Mouse (Mus musculus): ENCODE measurements around the gene Lrguk. TPM values are rescaled to one million over a fixed set of nuclear protein-coding genes. Genes with fewer than 3 reads are reported as not detected.
A peak's percentile ranks its signal among the peaks of the same experiment; 100 is the strongest.

Lrguk gene
- polyA plus RNA-seq, 1 experiment from 2014 or later = 0.91 TPM

GRCm38 (mm10) chr6:34013469-34013868, 15.8 kb upstream of the Lrguk start:
- 78% methylated on average over 6 of the region's 6 CpGs for WGBS

GRCm38 (mm10) chr6:34029746-34030027, 439 bp downstream of the Lrguk start:
- ATAC-seq (ENCODE audit: low FRiP score, low TSS enrichment) = peak; percentile 80
- Histone ChIP-seq H3K4me2 (replicated peaks; ENCODE audit: low read depth, low read length) (peak overlapping the region; percentile 93), H3K9ac (replicated peaks; ENCODE audit: low read length) (peak overlapping the region; percentile 75), H3K9me3 (ENCODE audit: low read length) (no peaks in the 10 kb centered on the region), H3K27me3 (ENCODE audit: insufficient read depth, low read length) (no peaks in the 10 kb centered on the region), H3K36me3 (ENCODE audit: insufficient read depth, low read length) (no peaks in the 10 kb centered on the region), H3K27ac (ENCODE audit: low read length) (no peak overlapping the region), H3K4me1 (ENCODE audit: insufficient read depth, low read length) (peaks cover 8% of the 10 kb centered on the region; the same call in 1 of the 2 replicates), H3K4me3 (ENCODE audit: low read length) (peak overlapping the region; percentile 67)
- WGBS = 0% methylated on average over 4 of the region's 4 CpGs

More at GRCm38 (mm10) chr6:34013469-34013868, 15.8 kb upstream of the Lrguk start:
- no peak overlapping the region for H3K4me3 ChIP-seq (ENCODE audit: low read length)
- H3K4me1 ChIP-seq (ENCODE audit: insufficient read depth, low read length) = no peaks in the 10 kb centered on the region
- H3K27ac ChIP-seq (ENCODE audit: low read length) = no peak overlapping the region
- H3K4me2 ChIP-seq (replicated peaks; ENCODE audit: low read depth, low read length) = no peak overlapping the region
- H3K27me3 ChIP-seq (ENCODE audit: insufficient read depth, low read length) = no peaks in the 10 kb centered on the region
- H3K9ac ChIP-seq (replicated peaks; ENCODE audit: low read length) = no peak overlapping the region
- no peak for ATAC-seq (ENCODE audit: low FRiP score, low TSS enrichment)
- H3K36me3 ChIP-seq (ENCODE audit: insufficient read depth, low read length) = no peaks in the 10 kb centered on the region
- peaks cover 3% of the 10 kb centered on the region; the same call in 1 of the 2 replicates for H3K9me3 ChIP-seq (ENCODE audit: low read length)

- H3K27ac ChIP-seq (ENCODE audit: low read length) = no peak overlapping the region
- no peak overlapping the region for H3K4me3 ChIP-seq (ENCODE audit: low read length)
- H3K9ac ChIP-seq (replicated peaks; ENCODE audit: low read length) = no peak overlapping the region
- no peak overlapping the region for H3K4me2 ChIP-seq (replicated peaks; ENCODE audit: low read depth, low read length)
- H3K4me1 ChIP-seq (ENCODE audit: insufficient read depth, low read length) = peaks cover 3% of the 10 kb centered on the region; the same call in 1 of the 2 replicates
- no peaks in the 10 kb centered on the region for H3K9me3 ChIP-seq (ENCODE audit: low read length)
- no peak for ATAC-seq (ENCODE audit: low FRiP score, low TSS enrichment)
- 37% methylated on average over 3 of the region's 3 CpGs for WGBS
- no peaks in the 10 kb centered on the region for H3K36me3 ChIP-seq (ENCODE audit: insufficient read depth, low read length)
- no peaks in the 10 kb centered on the region for H3K27me3 ChIP-seq (ENCODE audit: insufficient read depth, low read length)
Measured at GRCm38 (mm10) chr6:34034096-34034495, 4.8 kb downstream of the Lrguk start.

GRCm38 (mm10) chr6:34034577-34035461, 5.6 kb downstream of the Lrguk start:
- Histone ChIP-seq H3K4me2 (replicated peaks; ENCODE audit: low read depth, low read length) (no peak overlapping the region), H3K36me3 (ENCODE audit: insufficient read depth, low read length) (no peaks in the 10 kb centered on the region), H3K4me1 (ENCODE audit: insufficient read depth, low read length) (peaks cover 2% of the 10 kb centered on the region; the same call in 1 of the 2 replicates), H3K4me3 (ENCODE audit: low read length) (no peak overlapping the region), H3K9ac (replicated peaks; ENCODE audit: low read length) (no peak overlapping the region), H3K9me3 (ENCODE audit: low read length) (no peaks in the 10 kb centered on the region), H3K27me3 (ENCODE audit: insufficient read depth, low read length) (no peaks in the 10 kb centered on the region), H3K27ac (ENCODE audit: low read length) (no peak overlapping the region)
- 31% methylated on average over 15 of the region's 15 CpGs for WGBS
- ATAC-seq (ENCODE audit: low FRiP score, low TSS enrichment) = peak; percentile 81

GRCm38 (mm10) chr6:34040624-34041235, 11.5 kb downstream of the Lrguk start:
- Histone ChIP-seq H3K27me3 (ENCODE audit: insufficient read depth, low read length) (no peaks in the 10 kb centered on the region), H3K4me1 (ENCODE audit: insufficient read depth, low read length) (peaks cover 11% of the 10 kb centered on the region; the same call in 1 of the 2 replicates), H3K9me3 (ENCODE audit: low read length) (no peaks in the 10 kb centered on the region), H3K9ac (replicated peaks; ENCODE audit: low read length) (no peak overlapping the region), H3K4me3 (ENCODE audit: low read length) (no peak overlapping the region), H3K4me2 (replicated peaks; ENCODE audit: low read depth, low read length) (peak overlapping the region; percentile 0; the same call in 1 of the 2 replicates), H3K27ac (ENCODE audit: low read length) (no peak overlapping the region), H3K36me3 (ENCODE audit: insufficient read depth, low read length) (no peaks in the 10 kb centered on the region)
- 0 out of 2 replicates have a peak, but pooled peaks have one; percentile 14 for ATAC-seq (ENCODE audit: low FRiP score, low TSS enrichment)
- 37% methylated on average over 12 of the region's 12 CpGs for WGBS

GRCm38 (mm10) chr6:34041589-34042280, 12.5 kb downstream of the Lrguk start:
- WGBS = 85% methylated on average over 11 of the region's 11 CpGs
- Histone ChIP-seq H3K27me3 (ENCODE audit: insufficient read depth, low read length) (no peaks in the 10 kb centered on the region), H3K9ac (replicated peaks; ENCODE audit: low read length) (no peak overlapping the region), H3K4me3 (ENCODE audit: low read length) (no peak overlapping the region), H3K9me3 (ENCODE audit: low read length) (no peaks in the 10 kb centered on the region), H3K27ac (ENCODE audit: low read length) (no peak overlapping the region), H3K4me2 (replicated peaks; ENCODE audit: low read depth, low read length) (no peak overlapping the region), H3K36me3 (ENCODE audit: insufficient read depth, low read length) (no peaks in the 10 kb centered on the region), H3K4me1 (ENCODE audit: insufficient read depth, low read length) (peaks cover 11% of the 10 kb centered on the region; the same call in 1 of the 2 replicates)
- ATAC-seq (ENCODE audit: low FRiP score, low TSS enrichment) = peak; percentile 31; the same call in 1 of the 2 replicates

- H3K4me2 ChIP-seq (replicated peaks; ENCODE audit: low read depth, low read length) = no peak overlapping the region
- peak; percentile 73 for ATAC-seq (ENCODE audit: low FRiP score, low TSS enrichment)
- peak overlapping the region; percentile 26; the same call in 1 of the 2 replicates for H3K27ac ChIP-seq (ENCODE audit: low read length)
- no peaks in the 10 kb centered on the region for H3K9me3 ChIP-seq (ENCODE audit: low read length)
- H3K4me1 ChIP-seq (ENCODE audit: insufficient read depth, low read length) = peaks cover 11% of the 10 kb centered on the region; the same call in 1 of the 2 replicates
- H3K9ac ChIP-seq (replicated peaks; ENCODE audit: low read length) = no peak overlapping the region
- 62% methylated on average over 12 of the region's 12 CpGs for WGBS
- H3K4me3 ChIP-seq (ENCODE audit: low read length) = no peak overlapping the region
- no peaks in the 10 kb centered on the region for H3K27me3 ChIP-seq (ENCODE audit: insufficient read depth, low read length)
- no peaks in the 10 kb centered on the region for H3K36me3 ChIP-seq (ENCODE audit: insufficient read depth, low read length)
Measured at GRCm38 (mm10) chr6:34044228-34044811, 15.1 kb downstream of the Lrguk start.

- H3K4me3 ChIP-seq (ENCODE audit: low read length) = no peak overlapping the region
- 72% methylated on average over 9 of the region's 9 CpGs for WGBS
- no peak for ATAC-seq (ENCODE audit: low FRiP score, low TSS enrichment)
- H3K27me3 ChIP-seq (ENCODE audit: insufficient read depth, low read length) = no peaks in the 10 kb centered on the region
- no peaks in the 10 kb centered on the region for H3K9me3 ChIP-seq (ENCODE audit: low read length)
- no peak overlapping the region for H3K4me2 ChIP-seq (replicated peaks; ENCODE audit: low read depth, low read length)
- H3K9ac ChIP-seq (replicated peaks; ENCODE audit: low read length) = no peak overlapping the region
- 0 out of 2 replicates have a peak overlapping the region, but pooled peaks have one; percentile 26 for H3K27ac ChIP-seq (ENCODE audit: low read length)
- H3K4me1 ChIP-seq (ENCODE audit: insufficient read depth, low read length) = peaks cover 11% of the 10 kb centered on the region; the same call in 1 of the 2 replicates
- H3K36me3 ChIP-seq (ENCODE audit: insufficient read depth, low read length) = no peaks in the 10 kb centered on the region
Measured at GRCm38 (mm10) chr6:34044846-34045540, 15.7 kb downstream of the Lrguk start.

Data from kidney, embryonic 16.5 days (tissue).